Mouse (Mus musculus): ENCODE measurements around the gene Klhl5.

- TF ChIP-seq POLR2A (IDR thresholded peaks at IDR 0.05; ENCODE audit: insufficient read depth, low read depth, low read length), result no peak
- TF ChIP-seq EP300 (IDR thresholded peaks at IDR 0.05; ENCODE audit: insufficient read depth, low read depth, low read length), result no peak
- TF ChIP-seq CTCF (IDR thresholded peaks at IDR 0.05), result no peak
These were observed 39.4 kb downstream of the Klhl5 start for GRCm38 (mm10) chr5:65146749-65147148.
